Mouse (Mus musculus): Measurements from ENCODE around the gene Epsti1. TPM values are rescaled to one million over a fixed set of nuclear protein-coding genes. Genes with fewer than 3 reads are reported as not detected.

Gene Epsti1
- 77.0 TPM for polyA plus RNA-seq (2014; fragmentation: Illumina TruSeq; extraction: RNeasy Lipid Tissue Mini Kit (QIAGEN cat#74804); ENCODE audit: low replicate concordance)

GRCm38 (mm10) chr14:77904171-77904762, at the start of gene Epsti1:
Gene Epsti1 (plus strand): TSS chr14:77904239.

GRCm38 (mm10) chr14:77874304-77875241, 29.5 kb upstream of the Epsti1 start, which contains the start of gene Dnajc15:
Gene Dnajc15 (minus strand): TSS chr14:77875125.

Other genes starting within 250 kb of the Epsti1 start
- gene Dnajc15, start 29.1 kb upstream of the Epsti1 start, polyA plus RNA-seq (2014; fragmentation: Illumina TruSeq; extraction: RNeasy Lipid Tissue Mini Kit (QIAGEN cat#74804); ENCODE audit: low replicate concordance), result 159 TPM
- not detected for gene Fam216b, start 184.8 kb downstream of the Epsti1 start, polyA plus RNA-seq (2014; fragmentation: Illumina TruSeq; extraction: RNeasy Lipid Tissue Mini Kit (QIAGEN cat#74804); ENCODE audit: low replicate concordance)

Data from small intestine, adult 10 weeks (tissue).